Mouse (Mus musculus): ENCODE results near the gene 1700022I11Rik.

DNA sequence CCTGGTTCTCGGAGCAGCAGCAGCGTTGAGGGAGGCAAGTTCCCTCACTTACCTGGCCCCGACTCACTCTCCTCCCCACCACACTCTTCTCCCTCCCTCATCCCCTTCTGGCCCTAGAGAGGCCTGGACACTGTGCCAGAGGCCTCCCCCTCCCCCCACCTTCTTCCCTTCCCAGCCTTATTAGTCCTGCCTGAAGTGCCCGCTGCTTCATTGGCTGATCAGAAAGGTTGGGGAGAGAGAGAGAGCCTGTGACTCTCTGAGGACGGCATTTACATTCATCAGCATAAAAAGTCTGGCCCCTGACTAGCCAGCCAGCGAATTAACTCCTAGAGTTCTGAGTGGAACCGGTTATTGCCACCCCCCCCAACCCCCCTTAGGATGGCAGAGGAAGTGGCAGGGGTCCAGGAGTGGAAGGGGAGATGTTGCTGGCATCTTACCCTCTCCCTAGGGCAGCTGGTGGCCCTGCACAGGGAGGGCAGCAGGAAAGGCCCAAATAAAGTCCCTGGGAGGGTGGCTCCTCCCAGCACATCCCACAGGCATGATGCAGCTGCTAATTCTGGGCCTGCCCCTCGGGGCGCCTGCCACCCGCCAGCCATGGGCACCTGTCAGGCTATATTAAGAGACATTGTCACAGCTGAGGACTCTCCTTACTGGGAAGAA, 15.8 kb upstream of the 1700022I11Rik start:
- TF ChIP-seq CTCF (IDR thresholded peaks at IDR 0.05; ENCODE audit: control insufficient read depth, insufficient read depth, insufficient replicate concordance, low read depth, low read length) (no peak), POLR2A (IDR thresholded peaks at IDR 0.05; ENCODE audit: control insufficient read depth, low read depth, low read length) (no peak)

Data from testis, adult 2 months (tissue).